Mouse (Mus musculus) lung, postnatal 0 days (tissue): ENCODE measurements around the gene Nelfe. TPM values are rescaled to one million over a fixed set of nuclear protein-coding genes. Genes with fewer than 3 reads are reported as not detected.

Experiments used
- ATAC-seq: fragments of 200-750 bp; cut with Nextera tagmentation; 2 replicates; pipeline ENCODE4 v1.8.0; 2017; ENCODE audit warnings: moderate library complexity
- DNase-seq: peaks from one replicate; pipeline ENCODE4 v3.0.0-alpha.2; 2016; ENCODE audit warnings: low spot score
- H3K27ac ChIP-seq: fragments of 300-500 bp; sonication (generic); 2 replicates; pipeline ENCODE4 v1.5.1; 2014; ENCODE audit warnings: antibody characterized with exemption, mild to moderate bottlenecking, low read length, mixed read lengths
- H3K27me3 ChIP-seq: fragments of 300-500 bp; sonication (generic); replicated peaks from 2 replicates; pipeline ENCODE4 v1.6.1; 2014; ENCODE audit warnings: low read length, mixed read lengths; ENCODE audit not compliant: insufficient read depth
- H3K36me3 ChIP-seq: fragments of 300-500 bp; sonication (generic); 2 replicates; pipeline ENCODE4 v1.6.1; 2014; ENCODE audit warnings: low read length, mixed read lengths; ENCODE audit not compliant: insufficient read depth
- H3K4me1 ChIP-seq: fragments of 300-500 bp; sonication (generic); 2 replicates; pipeline ENCODE4 v1.6.1; 2014; ENCODE audit warnings: antibody characterized with exemption, low read depth, low read length, mixed read lengths; ENCODE audit not compliant: insufficient read depth
- H3K4me2 ChIP-seq: fragments of 300-500 bp; sonication (generic); replicated peaks from 2 replicates; pipeline ENCODE4 v1.6.1; 2014; ENCODE audit warnings: low read depth, mild to moderate bottlenecking, low read length, moderate library complexity, mixed read lengths
- H3K4me3 ChIP-seq: fragments of 300-500 bp; sonication (generic); 2 replicates; pipeline ENCODE4 v1.5.1; 2014; ENCODE audit warnings: low read depth, low read length
- H3K9ac ChIP-seq: fragments of 300-500 bp; sonication (generic); replicated peaks from 2 replicates; pipeline ENCODE4 v1.6.1; 2014; ENCODE audit warnings: low read depth, mild to moderate bottlenecking
- H3K9me3 ChIP-seq: fragments of 300-500 bp; sonication (generic); 2 replicates; pipeline ENCODE4 v1.6.1; 2016; ENCODE audit warnings: low read length, mixed read lengths
- CTCF ChIP-seq: IDR thresholded peaks from 2 replicates; pipeline ENCODE4 v1.5.1; 2016; ENCODE audit warnings: antibody characterized with exemption, mild to moderate bottlenecking
- EP300 ChIP-seq: IDR thresholded peaks from 2 replicates; pipeline ENCODE4 v1.6.1; 2016; ENCODE audit warnings: antibody characterized with exemption, mild to moderate bottlenecking, control low read depth
- WGBS: fragments of 180-500 bp; shearing (Covaris S2); extraction: QIAGEN DNeasy Blood & Tissue Kit; methylation state at CpG from one replicate; pipeline ENCODE4 v1.1.7; 2014; 5-methylcytosine and 5-hydroxymethylcytosine counted together
- polyA plus RNA-seq: library from polyadenylated mRNA; unstranded; fragments of >200 nt; fragmentation: Nextera tagmentation; extraction: Ambion mirVana; gene quantifications from 2 replicates; pipeline ENCODE4 v1.2.1, GENCODE M21; 2015

Gene Nelfe
- polyA plus RNA-seq, 1 experiment from 2014 or later, result 45.0 TPM

GRCm38 (mm10) chr17:34890074-34890743 is 40.0 kb downstream of the Nelfe start:
- 82% methylated on average over 12 of the region's 12 CpGs for WGBS
- no peak overlapping the region for H3K4me2 ChIP-seq
- no peak overlapping the region for H3K9ac ChIP-seq
- no peak overlapping the region for H3K4me3 ChIP-seq
- H3K9me3 ChIP-seq, result no peaks in the 10 kb centered on the region
- no peaks in the 10 kb centered on the region for H3K27me3 ChIP-seq
- ATAC-seq (no peak), DNase-seq (no peak)
- H3K27ac ChIP-seq, result no peak overlapping the region
- TF ChIP-seq CTCF (no peak), EP300 (no peak)
- H3K4me1 ChIP-seq, result peaks cover 3% of the 10 kb centered on the region; the same call in 1 of the 2 replicates
- no peaks in the 10 kb centered on the region for H3K36me3 ChIP-seq

DNA sequence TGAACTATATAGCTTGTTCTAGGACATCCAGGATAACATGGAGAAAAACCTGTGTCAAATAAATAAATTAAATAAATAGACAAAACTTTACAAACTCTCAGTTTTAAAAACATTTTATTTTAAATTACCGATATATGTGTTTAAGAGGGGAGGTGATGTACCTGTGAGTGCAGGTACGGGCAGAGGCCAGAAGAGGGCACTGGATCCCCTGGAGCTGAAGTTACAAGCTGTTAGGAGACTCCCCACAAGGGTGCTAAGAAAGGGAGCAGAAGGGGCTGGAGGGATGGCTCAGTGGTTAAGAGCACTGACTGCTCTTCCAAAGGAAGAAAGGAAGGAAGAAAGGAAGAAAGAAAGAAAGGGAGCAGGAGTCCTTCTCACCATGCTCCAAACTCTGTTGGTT is 41.2 kb downstream of the Nelfe start:
- Histone ChIP-seq H3K9me3 (no peaks in the 10 kb centered on the region), H3K36me3 (no peaks in the 10 kb centered on the region), H3K4me1 (peaks cover 3% of the 10 kb centered on the region; the same call in 1 of the 2 replicates), H3K27me3 (no peaks in the 10 kb centered on the region), H3K4me3 (no peak overlapping the region), H3K9ac (no peak overlapping the region), H3K4me2 (no peak overlapping the region), H3K27ac (no peak overlapping the region)
- no peak for ATAC-seq
- TF ChIP-seq CTCF (peak; percentile 35), EP300 (no peak)
- no peak for DNase-seq
- 94% methylated on average over 2 of the region's 2 CpGs for WGBS

GRCm38 (mm10) chr17:34893072-34893824 is 43.1 kb downstream of the Nelfe start:
- ATAC-seq (no peak), DNase-seq (no peak)
- H3K4me1 ChIP-seq, result peaks cover 3% of the 10 kb centered on the region; the same call in 1 of the 2 replicates
- no peak overlapping the region for H3K27ac ChIP-seq
- H3K4me3 ChIP-seq, result no peak overlapping the region
- no peak overlapping the region for H3K9ac ChIP-seq
- H3K27me3 ChIP-seq, result no peaks in the 10 kb centered on the region
- H3K36me3 ChIP-seq, result no peaks in the 10 kb centered on the region
- 76% methylated on average over 12 of the region's 12 CpGs for WGBS
- no peaks in the 10 kb centered on the region for H3K9me3 ChIP-seq
- no peak overlapping the region for H3K4me2 ChIP-seq
- TF ChIP-seq CTCF (no peak), EP300 (no peak)

DNA sequence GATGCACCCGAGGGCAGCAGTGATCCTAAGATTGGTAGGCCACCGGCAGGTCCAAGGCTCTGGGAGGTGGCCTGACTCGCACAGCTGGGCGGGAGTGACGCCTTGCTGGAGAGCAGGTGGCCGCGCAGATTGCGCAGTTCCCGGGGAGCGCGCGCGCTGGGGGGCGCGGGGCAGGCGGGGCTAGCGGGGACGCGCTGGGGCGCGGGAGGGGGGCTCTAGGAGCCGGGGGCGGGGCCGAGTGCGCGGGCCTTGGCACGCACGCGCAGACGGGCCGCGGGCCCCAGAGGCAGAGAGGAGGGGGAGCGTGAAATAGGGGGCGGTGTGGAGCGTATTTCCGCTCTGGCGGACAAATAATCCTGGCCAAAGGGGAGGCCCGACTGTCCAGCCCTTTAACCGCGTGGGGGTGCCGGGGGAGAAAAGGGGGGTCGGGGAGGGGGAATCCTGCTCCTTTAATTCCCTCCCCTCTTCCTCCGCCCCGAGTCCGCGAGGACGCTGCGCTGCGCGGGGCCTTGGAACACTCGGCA is 43.9 kb downstream of the Nelfe start:
- DNase-seq (peak; percentile 97), ATAC-seq (peak; percentile 89)
- H3K36me3 ChIP-seq, result no peaks in the 10 kb centered on the region
- peak overlapping the region; percentile 71 for H3K4me3 ChIP-seq
- peak overlapping the region; percentile 66 for H3K27ac ChIP-seq
- H3K4me1 ChIP-seq, result peaks cover 3% of the 10 kb centered on the region; the same call in 1 of the 2 replicates
- 4% methylated on average over 39 of the region's 51 CpGs for WGBS
- no peaks in the 10 kb centered on the region for H3K9me3 ChIP-seq
- H3K4me2 ChIP-seq, result peak overlapping the region; percentile 97
- H3K9ac ChIP-seq, result peak overlapping the region; percentile 51
- no peak for TF ChIP-seq EP300
- no peak; the same call in 1 of the 2 replicates for TF ChIP-seq CTCF
- no peaks in the 10 kb centered on the region for H3K27me3 ChIP-seq

DNA sequence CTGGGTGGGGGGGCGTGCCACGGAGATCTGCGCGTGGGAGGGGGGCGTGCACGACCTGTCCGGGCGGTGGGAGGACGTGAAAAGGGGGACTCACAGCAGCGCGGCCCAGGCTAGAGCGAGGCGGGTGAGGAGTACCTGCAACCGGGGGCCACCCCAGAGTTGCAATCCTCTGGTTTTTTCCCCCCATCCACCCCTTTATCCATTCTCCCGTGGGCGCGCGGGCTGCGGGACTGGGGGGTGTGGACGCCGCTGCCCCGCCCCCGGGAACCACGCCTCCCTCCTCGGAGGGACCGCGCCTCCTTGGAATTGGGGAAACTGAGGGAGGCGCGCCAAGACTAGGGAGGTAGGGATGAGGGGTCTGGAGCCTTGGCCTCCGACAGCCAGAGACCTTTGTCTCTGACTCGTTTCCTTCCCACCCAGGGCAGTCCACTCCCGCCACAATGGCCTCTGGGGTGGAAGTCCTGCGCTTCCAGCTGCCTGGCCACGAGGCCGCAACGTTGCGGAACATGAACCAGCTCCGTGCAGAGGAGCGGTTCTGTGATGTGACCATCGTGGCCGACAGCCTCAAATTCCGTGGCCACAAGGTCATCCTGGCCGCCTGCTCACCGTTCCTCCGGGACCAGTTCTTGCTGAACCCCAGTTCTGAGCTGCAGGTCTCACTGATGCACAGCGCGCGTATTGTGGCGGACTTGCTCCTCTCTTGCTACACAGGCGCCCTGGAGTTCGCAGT is 44.8 kb downstream of the Nelfe start:
- Histone ChIP-seq H3K36me3 (no peaks in the 10 kb centered on the region), H3K4me1 (peaks cover 3% of the 10 kb centered on the region; the same call in 1 of the 2 replicates), H3K27me3 (no peaks in the 10 kb centered on the region), H3K27ac (peak overlapping the region; percentile 66), H3K4me2 (peak overlapping the region; percentile 97), H3K9ac (peak overlapping the region; percentile 51), H3K4me3 (peak overlapping the region; percentile 71), H3K9me3 (no peaks in the 10 kb centered on the region)
- 14% methylated on average over 29 of the region's 51 CpGs for WGBS
- ATAC-seq (no peak), DNase-seq (peak; percentile 47)
- no peak for TF ChIP-seq EP300
- no peak for TF ChIP-seq CTCF

DNA sequence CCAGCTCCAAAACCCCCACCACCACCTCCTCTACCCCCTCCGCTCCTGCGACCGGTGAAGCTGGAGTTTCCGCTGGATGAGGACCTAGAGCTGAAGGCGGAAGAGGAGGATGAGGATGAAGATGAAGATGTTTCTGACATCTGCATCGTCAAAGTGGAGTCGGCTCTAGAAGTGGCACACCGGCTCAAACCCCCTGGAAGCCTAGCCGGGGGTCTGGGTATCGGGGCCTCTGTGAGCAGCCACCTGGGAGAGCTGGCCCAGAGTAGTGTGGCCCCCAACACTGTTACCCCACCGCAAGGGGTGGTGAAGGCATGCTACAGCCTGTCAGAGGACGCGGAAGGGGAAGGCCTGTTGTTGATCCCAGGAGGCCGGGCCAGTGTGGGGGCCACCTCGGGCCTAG is 45.5 kb downstream of the Nelfe start:
- Histone ChIP-seq H3K27me3 (no peaks in the 10 kb centered on the region), H3K9me3 (no peaks in the 10 kb centered on the region), H3K4me3 (no peak overlapping the region), H3K27ac (no peak overlapping the region), H3K4me2 (no peak overlapping the region), H3K36me3 (no peaks in the 10 kb centered on the region), H3K4me1 (peaks cover 3% of the 10 kb centered on the region; the same call in 1 of the 2 replicates), H3K9ac (no peak overlapping the region)
- ATAC-seq (no peak), DNase-seq (no peak)
- TF ChIP-seq EP300, result no peak
- no peak for TF ChIP-seq CTCF
- 94% methylated on average over 13 of the region's 15 CpGs for WGBS
